Mouse (Mus musculus): Measurements from ENCODE around the gene Wdr5b. TPM values are rescaled to one million over a fixed set of nuclear protein-coding genes. Genes with fewer than 3 reads are reported as not detected.
"Not testable (repeated sequence)": the region's sequence is repeated elsewhere in the genome, so short reads cannot be mapped to it uniquely, and the experiment has no call there.

Gene Wdr5b
- polyA plus RNA-seq, 1 experiment from 2014 or later = 14.2 TPM

- ATAC-seq (ENCODE audit: insufficient number of reproducible peaks, insufficient read depth, low FRiP score, low TSS enrichment) = no peak
- H3K4me3 ChIP-seq = no peak overlapping the region
- no peak overlapping the region for H3K4me2 ChIP-seq (replicated peaks)
- H3K27me3 ChIP-seq = no peaks in the 10 kb centered on the region
- H3K9ac ChIP-seq = no peak overlapping the region
- H3K36me3 ChIP-seq = peaks cover 41% of the 10 kb centered on the region
- no peaks in the 10 kb centered on the region for H3K4me1 ChIP-seq
- H3K9me3 ChIP-seq = no peaks in the 10 kb centered on the region
- 83% methylated on average over 6 of the region's 6 CpGs for WGBS
- H3K27ac ChIP-seq = no peak overlapping the region
These were observed 12.7 kb downstream of the Wdr5b start for GRCm38 (mm10) chr16:36053524-36054275.

- Histone ChIP-seq H3K4me3 (no peak overlapping the region), H3K4me1 (no peaks in the 10 kb centered on the region), H3K27me3 (no peaks in the 10 kb centered on the region), H3K9me3 (no peaks in the 10 kb centered on the region), H3K27ac (no peak overlapping the region), H3K9ac (no peak overlapping the region), H3K36me3 (peaks cover 29% of the 10 kb centered on the region), H3K4me2 (replicated peaks) (no peak overlapping the region)
- 93% methylated on average over 8 of the region's 8 CpGs for WGBS
- no peak for ATAC-seq (ENCODE audit: insufficient number of reproducible peaks, insufficient read depth, low FRiP score, low TSS enrichment)
These were observed 13.9 kb downstream of the Wdr5b start for GRCm38 (mm10) chr16:36054920-36055319.

DNA sequence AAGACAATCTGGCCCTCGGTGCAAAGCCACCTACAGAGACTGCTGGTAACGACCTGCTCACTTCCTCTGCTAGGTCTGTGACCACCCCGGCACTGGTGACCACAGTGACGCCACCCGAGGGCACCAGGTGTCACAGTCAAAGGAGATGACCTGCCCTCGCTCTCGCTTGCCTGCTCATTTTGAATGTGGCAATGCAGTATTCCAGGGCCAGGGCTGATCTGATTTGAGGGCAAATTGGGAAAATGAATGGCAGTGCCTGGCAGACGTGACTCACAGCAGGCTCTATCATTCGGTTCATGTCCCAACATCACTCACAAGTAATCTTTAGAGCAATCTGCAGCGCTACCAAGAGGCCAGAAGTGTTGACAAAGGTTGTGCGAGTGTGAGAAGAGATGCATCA is 15.4 kb downstream of the Wdr5b start:
- WGBS = 88% methylated on average over 11 of the region's 11 CpGs
- Histone ChIP-seq H3K27me3 (no peaks in the 10 kb centered on the region), H3K4me2 (replicated peaks) (no peak overlapping the region), H3K4me3 (no peak overlapping the region), H3K9ac (no peak overlapping the region), H3K9me3 (no peaks in the 10 kb centered on the region), H3K36me3 (peaks cover 16% of the 10 kb centered on the region), H3K4me1 (no peaks in the 10 kb centered on the region), H3K27ac (no peak overlapping the region)
- no peak for ATAC-seq (ENCODE audit: insufficient number of reproducible peaks, insufficient read depth, low FRiP score, low TSS enrichment)

DNA sequence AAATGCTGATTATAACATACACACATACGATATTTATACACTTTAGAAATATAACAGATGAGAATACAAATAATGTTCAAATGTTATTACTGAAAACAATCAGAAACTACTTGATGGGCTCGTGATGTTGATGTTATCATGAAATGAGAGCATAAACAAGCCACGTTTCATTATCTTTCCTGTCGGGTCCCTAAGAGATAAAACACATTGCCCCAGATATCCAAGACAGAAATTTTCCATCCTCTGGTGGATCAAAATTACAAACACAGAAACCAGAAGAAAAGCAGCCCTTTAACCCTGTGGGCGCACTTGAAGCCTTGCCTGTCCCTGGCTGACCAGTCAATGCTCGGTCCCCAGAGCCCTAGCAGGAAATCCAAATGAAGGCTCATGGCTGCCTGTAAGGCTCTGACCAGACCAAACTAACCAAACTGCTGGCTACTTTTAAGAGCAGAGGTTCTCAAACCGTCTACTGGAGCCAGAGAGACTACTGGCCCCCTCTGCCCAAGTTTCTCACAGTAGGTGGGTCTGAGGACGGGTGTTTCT is 17.0 kb downstream of the Wdr5b start:
- WGBS = 76% methylated on average over 8 of the region's 8 CpGs
- ATAC-seq (ENCODE audit: insufficient number of reproducible peaks, insufficient read depth, low FRiP score, low TSS enrichment) = no peak
- H3K27me3 ChIP-seq = no peaks in the 10 kb centered on the region
- H3K36me3 ChIP-seq = peaks cover 9% of the 10 kb centered on the region
- no peak overlapping the region for H3K9ac ChIP-seq
- H3K4me2 ChIP-seq (replicated peaks) = no peak overlapping the region
- no peak overlapping the region for H3K27ac ChIP-seq
- H3K9me3 ChIP-seq = no peaks in the 10 kb centered on the region
- H3K4me1 ChIP-seq = no peaks in the 10 kb centered on the region
- no peak overlapping the region for H3K4me3 ChIP-seq

- 89% methylated on average over 1 of the region's 1 CpGs for WGBS
- not testable (repeated sequence) for H3K9ac ChIP-seq; H3K27ac ChIP-seq; H3K27me3 ChIP-seq; H3K36me3 ChIP-seq; H3K4me3 ChIP-seq; ATAC-seq (ENCODE audit: insufficient number of reproducible peaks, insufficient read depth, low FRiP score, low TSS enrichment); H3K9me3 ChIP-seq; H3K4me1 ChIP-seq; H3K4me2 ChIP-seq (replicated peaks)
These were observed 21.5 kb downstream of the Wdr5b start for GRCm38 (mm10) chr16:36062534-36062933.

- Histone ChIP-seq H3K9me3 (no peaks in the 10 kb centered on the region), H3K4me1 (no peaks in the 10 kb centered on the region), H3K36me3 (no peaks in the 10 kb centered on the region), H3K4me2 (replicated peaks) (no peak overlapping the region), H3K4me3 (no peak overlapping the region), H3K9ac (no peak overlapping the region), H3K27ac (no peak overlapping the region), H3K27me3 (no peaks in the 10 kb centered on the region)
- 85% methylated on average over 2 of the region's 2 CpGs for WGBS
- ATAC-seq (ENCODE audit: insufficient number of reproducible peaks, insufficient read depth, low FRiP score, low TSS enrichment) = no peak
These were observed 22.3 kb downstream of the Wdr5b start for GRCm38 (mm10) chr16:36063315-36063714.

DNA sequence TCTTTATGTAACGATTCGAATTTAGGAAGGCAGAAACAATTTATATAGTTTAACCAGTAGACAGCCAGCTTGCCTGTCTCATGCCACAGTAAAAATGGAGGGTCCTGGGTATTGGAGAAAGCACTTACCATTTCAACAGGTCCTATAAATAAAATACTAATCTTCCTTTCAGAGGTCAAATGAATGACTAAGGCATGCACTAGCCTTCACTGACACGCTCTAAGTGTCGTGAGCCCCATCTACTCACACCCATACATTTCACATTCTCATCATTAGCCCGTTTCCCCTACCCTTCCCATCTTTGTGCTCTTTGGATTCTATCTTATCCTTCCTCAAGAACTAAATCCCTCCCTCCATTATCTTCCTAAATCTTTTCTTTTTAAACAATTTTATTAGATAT is 23.9 kb downstream of the Wdr5b start:
- no peak for ATAC-seq (ENCODE audit: insufficient number of reproducible peaks, insufficient read depth, low FRiP score, low TSS enrichment)
- H3K9me3 ChIP-seq = no peaks in the 10 kb centered on the region
- 85% methylated on average over 5 of the region's 5 CpGs for WGBS

GRCm38 (mm10) chr16:36067694-36068093 is 26.7 kb downstream of the Wdr5b start:
- WGBS = 59% methylated on average over 2 of the region's 2 CpGs
- no peak for ATAC-seq (ENCODE audit: insufficient number of reproducible peaks, insufficient read depth, low FRiP score, low TSS enrichment)
- H3K4me1 ChIP-seq = peaks cover 10% of the 10 kb centered on the region

More for the DNA sequence above, 23.9 kb downstream of the Wdr5b start:
- no peaks in the 10 kb centered on the region for H3K27me3 ChIP-seq
- peaks cover 6% of the 10 kb centered on the region for H3K4me1 ChIP-seq
- H3K36me3 ChIP-seq = no peaks in the 10 kb centered on the region
- no peak overlapping the region for H3K27ac ChIP-seq
- no peak overlapping the region for H3K9ac ChIP-seq
- no peak overlapping the region for H3K4me3 ChIP-seq
- H3K4me2 ChIP-seq (replicated peaks) = no peak overlapping the region

GRCm38 (mm10) chr16:36068356-36068755 is 27.4 kb downstream of the Wdr5b start:
- no peaks in the 10 kb centered on the region for H3K9me3 ChIP-seq
- H3K27me3 ChIP-seq = no peaks in the 10 kb centered on the region
- peaks cover 10% of the 10 kb centered on the region for H3K4me1 ChIP-seq
- no peak overlapping the region for H3K27ac ChIP-seq
- H3K36me3 ChIP-seq = no peaks in the 10 kb centered on the region
- no peak overlapping the region for H3K4me2 ChIP-seq (replicated peaks)
- ATAC-seq (ENCODE audit: insufficient number of reproducible peaks, insufficient read depth, low FRiP score, low TSS enrichment) = no peak
- no peak overlapping the region for H3K4me3 ChIP-seq
- no peak overlapping the region for H3K9ac ChIP-seq
- WGBS = 74% methylated on average over 3 of the region's 3 CpGs

More at GRCm38 (mm10) chr16:36067694-36068093, 26.7 kb downstream of the Wdr5b start:
- H3K36me3 ChIP-seq = no peaks in the 10 kb centered on the region
- no peak overlapping the region for H3K27ac ChIP-seq
- no peaks in the 10 kb centered on the region for H3K9me3 ChIP-seq
- H3K4me2 ChIP-seq (replicated peaks) = no peak overlapping the region
- H3K4me3 ChIP-seq = no peak overlapping the region
- no peak overlapping the region for H3K9ac ChIP-seq
- no peaks in the 10 kb centered on the region for H3K27me3 ChIP-seq

GRCm38 (mm10) chr16:36069819-36070575 is 29.0 kb downstream of the Wdr5b start:
- no peak for ATAC-seq (ENCODE audit: insufficient number of reproducible peaks, insufficient read depth, low FRiP score, low TSS enrichment)
- Histone ChIP-seq H3K27ac (no peak overlapping the region), H3K4me1 (peaks cover 10% of the 10 kb centered on the region), H3K36me3 (no peaks in the 10 kb centered on the region), H3K4me2 (replicated peaks) (peak overlapping the region; percentile 62), H3K9ac (peak overlapping the region; percentile 7; the same call in 1 of the 2 replicates), H3K4me3 (peak overlapping the region; percentile 77), H3K27me3 (no peaks in the 10 kb centered on the region), H3K9me3 (no peaks in the 10 kb centered on the region)
- WGBS = 31% methylated on average over 9 of the region's 9 CpGs

DNA sequence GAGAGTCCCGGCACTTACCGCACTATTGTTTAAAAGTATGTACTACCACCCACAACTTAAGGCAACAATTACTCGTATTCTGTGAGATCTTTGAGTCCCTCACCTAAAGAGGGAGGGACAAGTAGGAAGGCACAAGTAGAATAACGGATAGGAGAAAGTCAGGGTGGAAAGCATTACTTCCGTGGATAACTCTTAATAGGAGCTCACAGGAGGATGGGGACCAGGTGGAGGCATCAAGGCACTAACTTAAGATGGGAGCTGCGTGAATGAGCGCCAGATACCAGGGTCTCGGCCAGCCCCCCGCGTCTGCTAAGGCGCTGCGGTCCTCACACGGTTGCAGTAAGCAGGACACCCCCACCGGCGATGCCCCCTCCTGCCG is 30.1 kb downstream of the Wdr5b start:
- H3K9me3 ChIP-seq = no peaks in the 10 kb centered on the region
- no peaks in the 10 kb centered on the region for H3K36me3 ChIP-seq
- ATAC-seq (ENCODE audit: insufficient number of reproducible peaks, insufficient read depth, low FRiP score, low TSS enrichment) = 0 out of 2 replicates have a peak, but pooled peaks have one; percentile 2
- H3K9ac ChIP-seq = peak overlapping the region; percentile 80
- peaks cover 10% of the 10 kb centered on the region for H3K4me1 ChIP-seq
- H3K4me2 ChIP-seq (replicated peaks) = peak overlapping the region; percentile 62
- peak overlapping the region; percentile 98 for H3K27ac ChIP-seq
- peak overlapping the region; percentile 77 for H3K4me3 ChIP-seq
- H3K27me3 ChIP-seq = no peaks in the 10 kb centered on the region
- under 1% methylated on average over 16 of the region's 16 CpGs for WGBS

Data from embryonic facial prominence, embryonic 12.5 days (tissue).